Mouse (Mus musculus): ENCODE results near the gene Rfng. TPM values are rescaled to one million over a fixed set of nuclear protein-coding genes. Genes with fewer than 3 reads are reported as not detected.

The Rfng gene
- polyA plus RNA-seq, 1 experiment, result 3.1 TPM

GRCm38 (mm10) chr11:120824787-120825288 is 40.8 kb upstream of the Rfng start:
- peaks cover 53% of the 10 kb centered on the region for H3K4me1 ChIP-seq (ENCODE audit: control insufficient read depth)
- peaks cover 29% of the 10 kb centered on the region for H3K36me3 ChIP-seq (ENCODE audit: control insufficient read depth)
- H3K9me3 ChIP-seq (ENCODE audit: control insufficient read depth, low read length), result no peaks in the 10 kb centered on the region
- H3K4me3 ChIP-seq (replicated peaks), result peak overlapping the region; percentile 82
- TF ChIP-seq GATA1 (IDR thresholded peaks at IDR 0.05; ENCODE audit: low read length) (no peak), TAL1 (IDR thresholded peaks at IDR 0.05; ENCODE audit: low read length) (no peak)
- H3K27me3 ChIP-seq (ENCODE audit: control insufficient read depth), result no peaks in the 10 kb centered on the region

GRCm38 (mm10) chr11:120823956-120824786 is 40.2 kb upstream of the Rfng start, which contains the start of gene Fasn:
Gene Fasn (minus strand): TSS chr11:120824547.
- no peaks in the 10 kb centered on the region for H3K9me3 ChIP-seq (ENCODE audit: control insufficient read depth, low read length)
- H3K36me3 ChIP-seq (ENCODE audit: control insufficient read depth), result peaks cover 36% of the 10 kb centered on the region
- H3K4me3 ChIP-seq (replicated peaks), result peak within 1 kb of the TSS; percentile 82
- no peak for TF ChIP-seq GATA1 (IDR thresholded peaks at IDR 0.05; ENCODE audit: low read length)
- no peak for TF ChIP-seq TAL1 (IDR thresholded peaks at IDR 0.05; ENCODE audit: low read length)
- H3K4me1 ChIP-seq (ENCODE audit: control insufficient read depth), result peaks cover 53% of the 10 kb centered on the region
- H3K27me3 ChIP-seq (ENCODE audit: control insufficient read depth), result no peaks in the 10 kb centered on the region

GRCm38 (mm10) chr11:120823551-120823947 is 39.5 kb upstream of the Rfng start:
- Histone ChIP-seq H3K27me3 (ENCODE audit: control insufficient read depth) (no peaks in the 10 kb centered on the region), H3K9me3 (ENCODE audit: control insufficient read depth, low read length) (no peaks in the 10 kb centered on the region), H3K4me3 (replicated peaks) (peak overlapping the region; percentile 82), H3K4me1 (ENCODE audit: control insufficient read depth) (peaks cover 53% of the 10 kb centered on the region), H3K36me3 (ENCODE audit: control insufficient read depth) (peaks cover 42% of the 10 kb centered on the region)
- no peak for TF ChIP-seq TAL1 (IDR thresholded peaks at IDR 0.05; ENCODE audit: low read length)
- TF ChIP-seq GATA1 (IDR thresholded peaks at IDR 0.05; ENCODE audit: low read length), result no peak

- Histone ChIP-seq H3K4me1 (ENCODE audit: control insufficient read depth) (peaks cover 53% of the 10 kb centered on the region), H3K36me3 (ENCODE audit: control insufficient read depth) (peaks cover 48% of the 10 kb centered on the region), H3K9me3 (ENCODE audit: control insufficient read depth, low read length) (no peaks in the 10 kb centered on the region), H3K27me3 (ENCODE audit: control insufficient read depth) (no peaks in the 10 kb centered on the region), H3K4me3 (replicated peaks) (peak overlapping the region; percentile 82)
- TF ChIP-seq GATA1 (IDR thresholded peaks at IDR 0.05; ENCODE audit: low read length) (no peak), TAL1 (IDR thresholded peaks at IDR 0.05; ENCODE audit: low read length) (no peak)
These were observed 39.0 kb upstream of the Rfng start for GRCm38 (mm10) chr11:120822831-120823550.

GRCm38 (mm10) chr11:120822321-120822720 is 38.3 kb upstream of the Rfng start:
- Histone ChIP-seq H3K4me3 (replicated peaks) (peak overlapping the region; percentile 82), H3K9me3 (ENCODE audit: control insufficient read depth, low read length) (no peaks in the 10 kb centered on the region), H3K4me1 (ENCODE audit: control insufficient read depth) (peaks cover 53% of the 10 kb centered on the region), H3K36me3 (ENCODE audit: control insufficient read depth) (peaks cover 55% of the 10 kb centered on the region), H3K27me3 (ENCODE audit: control insufficient read depth) (no peaks in the 10 kb centered on the region)
- TF ChIP-seq TAL1 (IDR thresholded peaks at IDR 0.05; ENCODE audit: low read length), result no peak
- TF ChIP-seq GATA1 (IDR thresholded peaks at IDR 0.05; ENCODE audit: low read length), result no peak

- Histone ChIP-seq H3K9me3 (ENCODE audit: control insufficient read depth, low read length) (no peaks in the 10 kb centered on the region), H3K4me1 (ENCODE audit: control insufficient read depth) (peaks cover 53% of the 10 kb centered on the region), H3K4me3 (replicated peaks) (no peak overlapping the region), H3K27me3 (ENCODE audit: control insufficient read depth) (no peaks in the 10 kb centered on the region), H3K36me3 (ENCODE audit: control insufficient read depth) (peaks cover 64% of the 10 kb centered on the region)
- TF ChIP-seq GATA1 (IDR thresholded peaks at IDR 0.05; ENCODE audit: low read length) (no peak), TAL1 (IDR thresholded peaks at IDR 0.05; ENCODE audit: low read length) (no peak)
These were observed 37.3 kb upstream of the Rfng start for GRCm38 (mm10) chr11:120821076-120821922.

- Histone ChIP-seq H3K4me1 (ENCODE audit: control insufficient read depth) (peaks cover 51% of the 10 kb centered on the region), H3K36me3 (ENCODE audit: control insufficient read depth) (peaks cover 70% of the 10 kb centered on the region), H3K4me3 (replicated peaks) (no peak overlapping the region), H3K9me3 (ENCODE audit: control insufficient read depth, low read length) (no peaks in the 10 kb centered on the region), H3K27me3 (ENCODE audit: control insufficient read depth) (no peaks in the 10 kb centered on the region)
- TF ChIP-seq GATA1 (IDR thresholded peaks at IDR 0.05; ENCODE audit: low read length), result no peak
These were observed 36.5 kb upstream of the Rfng start for GRCm38 (mm10) chr11:120820546-120820945.

GRCm38 (mm10) chr11:120819556-120819955 is 35.5 kb upstream of the Rfng start:
- TF ChIP-seq TAL1 (IDR thresholded peaks at IDR 0.05; ENCODE audit: low read length), result no peak
- TF ChIP-seq GATA1 (IDR thresholded peaks at IDR 0.05; ENCODE audit: low read length), result no peak
- Histone ChIP-seq H3K4me3 (replicated peaks) (no peak overlapping the region), H3K36me3 (ENCODE audit: control insufficient read depth) (peaks cover 80% of the 10 kb centered on the region), H3K9me3 (ENCODE audit: control insufficient read depth, low read length) (no peaks in the 10 kb centered on the region), H3K27me3 (ENCODE audit: control insufficient read depth) (no peaks in the 10 kb centered on the region), H3K4me1 (ENCODE audit: control insufficient read depth) (peaks cover 41% of the 10 kb centered on the region)
